Mouse (Mus musculus): ENCODE results near the gene Ppp4r1.

- TF ChIP-seq CTCF (IDR thresholded peaks at IDR 0.05; ENCODE audit: low read depth) (no peak), EP300 (optimal IDR thresholded peaks at IDR 0.05) (no peak)
Measured at GRCm38 (mm10) chr17:65820197-65820596, 37.8 kb downstream of the Ppp4r1 start.

All from stomach, postnatal 0 days (tissue).